Mouse (Mus musculus) liver, embryonic 16.5 days (tissue): ENCODE results near the gene Gabarapl2. TPM values are rescaled to one million over a fixed set of nuclear protein-coding genes. Genes with fewer than 3 reads are reported as not detected.
"Not testable (repeated sequence)": the region's sequence is repeated elsewhere in the genome, so short reads cannot be mapped to it uniquely, and the experiment has no call there.

ENCODE experiments used
- ATAC-seq: fragments of 200-750 bp; cut with Nextera tagmentation; 2 replicates; pipeline ENCODE4 v1.8.0; 2017; ENCODE audit warnings: low read depth, mild to moderate bottlenecking, moderate number of reproducible peaks, moderate library complexity
- H3K27ac ChIP-seq: fragments of 300-500 bp; sonication (generic); 2 replicates; pipeline ENCODE4 v1.5.1; 2014; ENCODE audit warnings: mild to moderate bottlenecking, low read length
- H3K27me3 ChIP-seq: fragments of 300-500 bp; sonication (generic); 2 replicates; pipeline ENCODE4 v1.6.1; 2014; ENCODE audit warnings: low read depth, low read length, mixed read lengths; ENCODE audit not compliant: control insufficient read depth, insufficient read depth
- H3K36me3 ChIP-seq: fragments of 300-500 bp; sonication (generic); 2 replicates; pipeline ENCODE4 v1.6.1; 2014; ENCODE audit warnings: mild to moderate bottlenecking; ENCODE audit not compliant: control insufficient read depth, insufficient read depth
- H3K4me1 ChIP-seq: fragments of 300-500 bp; sonication (generic); 2 replicates; pipeline ENCODE4 v1.6.1; 2014; ENCODE audit warnings: low read depth, low read length, mixed read lengths; ENCODE audit not compliant: control insufficient read depth
- H3K4me2 ChIP-seq: fragments of 300-500 bp; sonication (generic); 2 replicates; pipeline ENCODE4 v1.6.1; 2014; ENCODE audit warnings: low read depth, low read length, mixed read lengths
- H3K4me3 ChIP-seq: fragments of 300-500 bp; sonication (generic); 2 replicates; pipeline ENCODE4 v1.5.1; 2014; ENCODE audit warnings: low read depth, mild to moderate bottlenecking, low read length
- H3K9ac ChIP-seq: fragments of 300-500 bp; sonication (generic); 2 replicates; pipeline ENCODE4 v1.6.1; 2014; ENCODE audit warnings: low read depth, low read length
- H3K9me3 ChIP-seq: fragments of 300-500 bp; sonication (generic); replicated peaks from 2 replicates; pipeline ENCODE4 v1.6.1; 2016; ENCODE audit warnings: low read length; ENCODE audit not compliant: control insufficient read depth
- WGBS: fragments of 180-500 bp; shearing (Covaris S2); extraction: QIAGEN DNeasy Blood & Tissue Kit; methylation state at CpG from one replicate; pipeline ENCODE4 v1.1.7; 2014; ENCODE audit not compliant: insufficient replicate concordance; 5-methylcytosine and 5-hydroxymethylcytosine counted together
- polyA plus RNA-seq: library from polyadenylated mRNA; unstranded; fragments of >200 nt; fragmentation: Nextera tagmentation; extraction: Ambion mirVana; gene quantifications from 2 replicates; pipeline ENCODE4 v1.2.1, GENCODE M21; 2015

Gene Gabarapl2
- polyA plus RNA-seq, 1 experiment from 2014 or later: 195 TPM

DNA sequence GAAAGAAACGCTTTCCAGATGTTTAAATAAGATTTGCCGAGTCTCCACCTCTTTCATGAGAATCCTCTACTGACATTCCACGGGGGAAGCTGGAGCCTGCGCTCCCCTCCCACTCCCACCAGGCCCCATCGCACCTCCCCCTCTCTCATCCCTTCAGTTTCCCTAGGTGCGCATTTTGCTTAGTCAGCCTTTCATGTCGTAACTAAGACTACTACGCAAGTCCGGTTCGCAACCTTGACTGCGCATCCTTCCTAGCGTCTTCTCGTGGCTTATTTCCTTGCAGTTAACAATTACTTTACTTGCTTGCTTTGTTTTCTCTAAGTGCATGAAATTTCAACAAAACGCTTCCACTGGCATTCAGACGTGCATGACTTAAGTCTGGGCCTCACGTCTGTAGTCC lies 8.8 kb upstream of the Gabarapl2 start:
- no peak overlapping the region for H3K4me3 ChIP-seq
- H3K27me3 ChIP-seq: no peaks in the 10 kb centered on the region
- no peaks in the 10 kb centered on the region for H3K36me3 ChIP-seq
- ATAC-seq: no peak
- peaks cover 42% of the 10 kb centered on the region for H3K4me1 ChIP-seq
- H3K9me3 ChIP-seq: no peaks in the 10 kb centered on the region
- WGBS: 83% methylated on average over 16 of the region's 16 CpGs
- no peak overlapping the region for H3K27ac ChIP-seq
- H3K9ac ChIP-seq: no peak overlapping the region
- no peak overlapping the region for H3K4me2 ChIP-seq

GRCm38 (mm10) chr8:111932580-111933336 lies 7.7 kb upstream of the Gabarapl2 start:
- H3K4me1 ChIP-seq: peaks cover 42% of the 10 kb centered on the region
- peak overlapping the region; percentile 81 for H3K4me3 ChIP-seq
- WGBS: 30% methylated on average over 19 of the region's 19 CpGs
- no peaks in the 10 kb centered on the region for H3K36me3 ChIP-seq
- ATAC-seq: peak; percentile 43
- H3K27me3 ChIP-seq: no peaks in the 10 kb centered on the region
- H3K4me2 ChIP-seq: peak overlapping the region; percentile 98
- H3K9ac ChIP-seq: peak overlapping the region; percentile 78
- no peaks in the 10 kb centered on the region for H3K9me3 ChIP-seq
- H3K27ac ChIP-seq: peak overlapping the region; percentile 87

DNA sequence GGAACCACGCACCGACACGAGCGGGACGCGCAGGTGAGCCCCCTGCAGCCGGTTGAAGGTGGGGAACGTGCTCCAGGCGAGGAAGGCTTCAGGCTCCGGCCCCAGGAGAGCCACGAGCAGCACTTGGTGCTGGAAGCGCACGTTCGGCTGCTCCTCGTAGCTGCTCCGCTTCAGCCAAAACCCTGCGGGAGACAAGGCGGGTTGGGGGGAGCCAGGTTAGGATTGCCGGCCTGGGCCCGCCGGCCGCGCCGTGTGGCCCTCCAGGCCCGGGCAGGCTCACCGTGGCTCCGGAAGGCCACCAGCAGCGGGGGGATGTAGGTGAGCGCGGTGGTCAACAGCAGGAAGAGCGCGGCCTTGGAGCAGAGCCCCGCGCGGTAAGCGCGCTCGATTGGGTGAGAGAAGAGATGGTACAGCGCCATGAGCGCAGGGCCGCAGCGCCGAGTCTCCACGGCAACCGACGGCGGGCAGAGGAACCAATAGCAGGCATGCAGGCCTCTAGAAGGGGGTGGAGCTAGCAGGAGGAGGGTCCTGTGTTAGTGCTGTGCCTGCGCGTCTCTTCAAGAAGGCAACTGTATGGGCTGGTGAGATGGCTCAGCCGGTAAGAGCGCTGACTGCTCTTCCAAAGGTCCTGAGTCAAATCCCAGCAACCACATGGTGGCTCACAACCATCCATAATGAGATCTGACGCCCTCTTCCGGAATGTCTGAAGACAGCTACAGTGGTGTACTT lies 7.0 kb upstream of the Gabarapl2 start, which contains the start of gene Tmem231:
Gene Tmem231, minus strand, starts transcription at position 534 of the 729 bp plus-strand sequence.
- Histone ChIP-seq H3K4me2 (peak within 1 kb of the TSS; percentile 98), H3K27ac (peak within 1 kb of the TSS; percentile 87), H3K4me3 (peak within 1 kb of the TSS; percentile 81), H3K9me3 (no peaks in the 10 kb centered on the region), H3K36me3 (no peaks in the 10 kb centered on the region), H3K9ac (peak within 1 kb of the TSS; percentile 78), H3K27me3 (no peaks in the 10 kb centered on the region), H3K4me1 (peaks cover 43% of the 10 kb centered on the region)
- peak; percentile 91 for ATAC-seq
- 2% methylated on average over 53 of the region's 53 CpGs for whole genome bisulfite sequencing

GRCm38 (mm10) chr8:111934201-111934600 lies 6.3 kb upstream of the Gabarapl2 start:
- H3K9me3 ChIP-seq: no peaks in the 10 kb centered on the region
- WGBS: 80% methylated on average over 2 of the region's 2 CpGs
- H3K4me2 ChIP-seq: peak overlapping the region; percentile 98
- peak overlapping the region; percentile 53; the same call in 1 of the 2 replicates for H3K27ac ChIP-seq
- H3K27me3 ChIP-seq: no peaks in the 10 kb centered on the region
- ATAC-seq: no peak
- no peaks in the 10 kb centered on the region for H3K36me3 ChIP-seq
- H3K4me3 ChIP-seq: no peak overlapping the region
- H3K4me1 ChIP-seq: peaks cover 42% of the 10 kb centered on the region
- no peak overlapping the region for H3K9ac ChIP-seq

GRCm38 (mm10) chr8:111937184-111937583 lies 3.3 kb upstream of the Gabarapl2 start:
- no peak for ATAC-seq
- H3K9me3 ChIP-seq: no peaks in the 10 kb centered on the region
- H3K4me2 ChIP-seq: no peak overlapping the region
- H3K9ac ChIP-seq: no peak overlapping the region
- no peak overlapping the region for H3K4me3 ChIP-seq
- H3K27me3 ChIP-seq: no peaks in the 10 kb centered on the region
- H3K4me1 ChIP-seq: peaks cover 36% of the 10 kb centered on the region
- H3K36me3 ChIP-seq: peaks cover 2% of the 10 kb centered on the region; the same call in 1 of the 2 replicates
- WGBS: 49% methylated on average over 3 of the region's 3 CpGs
- no peak overlapping the region for H3K27ac ChIP-seq

DNA sequence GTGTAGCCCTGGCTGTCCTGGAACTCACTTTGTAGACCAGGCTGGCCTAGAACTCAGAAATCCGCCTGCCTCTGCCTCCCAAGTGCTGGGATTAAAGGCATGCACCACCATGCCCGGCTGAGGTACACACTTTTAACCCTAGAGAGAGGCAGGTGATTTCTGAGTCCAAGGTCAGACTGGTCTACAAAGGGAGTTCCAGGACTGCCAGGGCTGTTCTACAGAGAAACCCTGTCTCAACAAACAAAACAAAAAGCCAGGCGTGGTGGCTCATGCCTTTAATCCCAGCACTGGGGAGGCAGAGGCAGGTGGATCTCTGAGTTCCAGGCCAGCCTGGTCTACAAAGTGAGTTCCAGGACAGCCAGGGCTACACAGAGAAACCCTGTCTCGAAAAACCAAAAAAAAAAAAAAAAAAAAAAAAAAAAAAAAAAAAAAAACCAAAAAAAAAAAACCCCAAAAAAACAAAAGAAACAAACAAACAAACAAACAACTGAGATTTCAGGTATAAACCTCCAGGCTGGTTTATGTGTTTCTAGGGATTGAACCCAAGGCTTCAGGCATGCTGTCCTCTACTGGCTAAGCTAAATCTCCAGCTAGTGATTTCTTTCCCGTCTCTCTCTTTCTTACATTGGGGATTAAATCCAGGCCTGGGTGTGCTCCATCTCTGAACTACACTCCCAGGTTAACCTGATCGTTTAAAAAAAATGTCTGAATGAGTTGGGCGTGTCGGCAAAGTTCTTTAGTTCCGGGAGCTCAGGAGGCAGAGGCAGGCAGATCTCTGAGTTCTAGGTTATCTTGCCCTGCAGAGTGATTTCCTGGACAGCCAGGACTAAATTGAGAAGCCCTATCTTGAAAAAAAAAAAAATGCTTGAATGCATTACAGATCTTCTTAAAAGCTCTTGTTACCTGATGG lies 2.2 kb upstream of the Gabarapl2 start:
- not testable (repeated sequence) for H3K9me3 ChIP-seq, H3K27me3 ChIP-seq, ATAC-seq, H3K36me3 ChIP-seq, H3K27ac ChIP-seq, H3K9ac ChIP-seq, H3K4me2 ChIP-seq, H3K4me3 ChIP-seq
- WGBS: 76% methylated on average over 8 of the region's 9 CpGs
- H3K4me1 ChIP-seq: peaks cover 25% of the 10 kb centered on the region

DNA sequence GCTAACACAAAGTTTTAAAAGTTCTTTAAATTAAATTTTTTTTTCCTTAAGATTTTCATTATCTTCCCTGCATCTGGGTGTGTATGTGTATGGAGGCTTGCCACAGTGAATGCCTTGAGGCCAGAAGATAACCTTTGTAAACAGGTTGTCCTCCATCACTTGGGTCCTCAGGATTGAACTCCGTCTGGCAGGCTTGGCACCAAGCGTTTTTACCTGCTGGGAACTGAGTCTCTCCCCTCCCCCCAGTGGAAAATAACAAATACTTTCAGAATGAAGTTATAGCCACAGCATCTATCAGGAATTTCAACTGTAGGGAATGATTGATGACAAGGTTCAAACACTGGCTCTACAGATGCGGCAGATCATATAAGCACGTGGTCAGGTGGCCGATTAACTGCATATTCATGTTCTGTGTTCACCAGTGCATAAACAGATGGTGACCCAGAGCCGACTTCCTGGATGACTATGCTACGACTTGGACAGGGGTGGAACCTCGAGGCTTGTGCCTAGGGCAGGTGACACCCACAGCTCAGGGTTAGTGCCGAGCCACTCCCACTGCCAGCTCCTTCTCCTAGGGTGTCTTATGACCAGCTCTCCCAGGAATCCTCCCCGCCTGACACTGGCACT lies 874 bp upstream of the Gabarapl2 start:
- H3K9me3 ChIP-seq: no peaks in the 10 kb centered on the region
- H3K4me3 ChIP-seq: peak overlapping the region; percentile 96
- H3K27ac ChIP-seq: peak overlapping the region; percentile 93
- peaks cover 18% of the 10 kb centered on the region for H3K4me1 ChIP-seq
- peaks cover 9% of the 10 kb centered on the region; the same call in 1 of the 2 replicates for H3K36me3 ChIP-seq
- peak overlapping the region; percentile 96 for H3K9ac ChIP-seq
- H3K4me2 ChIP-seq: peak overlapping the region; percentile 67
- 6% methylated on average over 10 of the region's 10 CpGs for WGBS
- peak; percentile 91 for ATAC-seq
- no peaks in the 10 kb centered on the region for H3K27me3 ChIP-seq

GRCm38 (mm10) chr8:111941101-111941454 lies 575 bp downstream of the Gabarapl2 start:
- H3K27ac ChIP-seq: peak overlapping the region; percentile 89
- H3K36me3 ChIP-seq: peaks cover 15% of the 10 kb centered on the region
- peak overlapping the region; percentile 96 for H3K4me3 ChIP-seq
- no peaks in the 10 kb centered on the region for H3K9me3 ChIP-seq
- WGBS: 0% methylated on average over 23 of the region's 23 CpGs
- peaks cover 18% of the 10 kb centered on the region for H3K4me1 ChIP-seq
- ATAC-seq: peak; percentile 14
- H3K9ac ChIP-seq: peak overlapping the region; percentile 96
- peak overlapping the region; percentile 76 for H3K4me2 ChIP-seq
- H3K27me3 ChIP-seq: no peaks in the 10 kb centered on the region
